Mouse (Mus musculus) testis, adult 2 months (tissue): Measurements from ENCODE around the gene Szt2.

Experiments used
- CTCF ChIP-seq: fragments of 200-500 bp; IDR thresholded peaks from 2 replicates; pipeline ENCODE4 v1.5.1; 2012; ENCODE audit warnings: low read depth, mild to moderate bottlenecking, inconsistent platforms, low read length, moderate library complexity; ENCODE audit not compliant: control insufficient read depth, insufficient read depth, insufficient replicate concordance
- POLR2A ChIP-seq: fragments of 200-500 bp; IDR thresholded peaks from 2 replicates; pipeline ENCODE4 v1.6.1; 2012; ENCODE audit warnings: low read depth, mild to moderate bottlenecking, inconsistent platforms, low read length, moderate library complexity; ENCODE audit not compliant: control insufficient read depth

- TF ChIP-seq POLR2A (no peak), CTCF (no peak)
These were observed 73.1 kb downstream of the Szt2 start for GRCm38 (mm10) chr4:118335991-118336390.
